Mouse (Mus musculus): ENCODE measurements around the gene Plekha6. TPM values are rescaled to one million over a fixed set of nuclear protein-coding genes. Genes with fewer than 3 reads are reported as not detected.

Gene Plekha6
- polyA plus RNA-seq, 1 experiment = 97.1 TPM

DNA sequence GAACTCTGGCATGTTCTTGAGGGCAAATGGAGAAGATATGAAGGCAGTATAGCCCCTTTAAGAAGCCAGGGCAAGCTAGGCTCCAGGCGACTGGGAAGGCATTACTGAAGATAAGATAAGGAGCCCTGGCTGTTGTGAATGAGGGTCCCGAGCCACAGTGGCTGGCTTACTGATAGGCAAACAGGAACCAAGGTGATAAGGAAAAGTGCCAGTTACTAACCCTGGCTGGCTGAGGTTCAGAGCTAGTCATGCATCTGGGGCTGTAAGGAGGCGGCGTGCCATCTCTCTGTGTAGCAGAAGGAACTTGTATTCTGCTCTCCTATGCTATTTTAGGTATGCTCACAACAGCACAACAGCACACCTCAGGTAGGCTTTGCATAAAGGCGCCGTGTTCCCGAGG, 80.7 kb downstream of the Plekha6 start:
- TF ChIP-seq POLR2A (IDR thresholded peaks at IDR 0.05; ENCODE audit: control insufficient read depth, low read depth, low read length) (no peak), CTCF (IDR thresholded peaks at IDR 0.05; ENCODE audit: control insufficient read depth, insufficient read depth, insufficient replicate concordance, low read depth, low read length) (no peak)
- H3K36me3 ChIP-seq (ENCODE audit: control insufficient read depth, insufficient read depth, low read length) = no peaks in the 10 kb centered on the region
- no peak overlapping the region for H3K4me3 ChIP-seq (ENCODE audit: control insufficient read depth, low read depth, low read length)
- no peaks in the 10 kb centered on the region for H3K27me3 ChIP-seq (ENCODE audit: control insufficient read depth, insufficient read depth, low read length)
- no peaks in the 10 kb centered on the region for H3K4me1 ChIP-seq (ENCODE audit: control insufficient read depth, insufficient read depth, low read length)
- H3K27ac ChIP-seq (ENCODE audit: control insufficient read depth, insufficient read depth, low read depth, low read length) = no peak overlapping the region

DNA sequence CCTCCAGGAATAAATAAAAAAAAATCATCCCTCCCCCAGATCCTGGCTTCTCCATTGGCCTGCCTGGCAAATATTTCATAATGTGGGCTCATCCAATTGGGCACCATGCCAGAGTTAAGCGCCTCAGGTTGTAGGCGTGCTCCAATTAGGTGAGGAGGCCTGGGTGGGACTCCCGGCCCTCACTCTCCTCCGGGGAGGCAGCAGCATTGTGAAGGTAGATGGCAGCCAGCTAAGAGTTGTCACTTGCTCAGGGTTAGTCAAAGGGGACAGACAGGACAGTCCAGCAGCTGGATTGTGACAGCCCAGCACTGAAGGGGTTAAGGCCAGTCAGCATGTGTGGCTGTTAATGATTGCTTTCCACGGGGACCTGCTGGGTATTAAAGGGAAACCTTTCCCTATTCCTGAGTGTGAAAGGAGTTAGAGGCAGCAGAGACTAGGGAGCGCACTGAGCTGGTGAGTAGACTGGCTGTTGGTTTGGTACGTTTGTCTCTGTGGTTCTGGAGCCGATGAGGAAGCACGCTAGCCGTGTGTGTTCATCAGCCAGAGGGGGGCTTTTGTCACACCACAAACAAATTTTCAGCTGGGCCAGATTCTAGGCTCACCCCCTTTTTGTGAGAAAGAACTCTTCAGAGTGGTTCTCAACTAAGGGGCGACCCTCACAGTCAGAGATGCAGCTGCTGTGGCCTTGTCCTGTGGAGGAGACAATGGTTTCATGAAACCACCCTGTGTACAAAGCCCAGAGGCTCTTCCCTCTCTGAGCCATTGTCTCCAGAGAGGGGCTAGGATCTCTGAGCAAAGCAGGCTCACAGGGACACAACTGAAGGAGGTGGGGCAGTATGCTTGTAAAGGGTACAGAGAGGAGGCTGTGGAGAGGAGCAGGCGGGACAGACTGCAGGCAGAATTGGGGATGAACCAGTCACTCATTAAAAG, 81.9 kb downstream of the Plekha6 start:
- TF ChIP-seq POLR2A (IDR thresholded peaks at IDR 0.05; ENCODE audit: control insufficient read depth, low read depth, low read length) (no peak), CTCF (IDR thresholded peaks at IDR 0.05; ENCODE audit: control insufficient read depth, insufficient read depth, insufficient replicate concordance, low read depth, low read length) (no peak)
- no peak overlapping the region for H3K27ac ChIP-seq (ENCODE audit: control insufficient read depth, insufficient read depth, low read depth, low read length)
- H3K4me3 ChIP-seq (ENCODE audit: control insufficient read depth, low read depth, low read length) = no peak overlapping the region

DNA sequence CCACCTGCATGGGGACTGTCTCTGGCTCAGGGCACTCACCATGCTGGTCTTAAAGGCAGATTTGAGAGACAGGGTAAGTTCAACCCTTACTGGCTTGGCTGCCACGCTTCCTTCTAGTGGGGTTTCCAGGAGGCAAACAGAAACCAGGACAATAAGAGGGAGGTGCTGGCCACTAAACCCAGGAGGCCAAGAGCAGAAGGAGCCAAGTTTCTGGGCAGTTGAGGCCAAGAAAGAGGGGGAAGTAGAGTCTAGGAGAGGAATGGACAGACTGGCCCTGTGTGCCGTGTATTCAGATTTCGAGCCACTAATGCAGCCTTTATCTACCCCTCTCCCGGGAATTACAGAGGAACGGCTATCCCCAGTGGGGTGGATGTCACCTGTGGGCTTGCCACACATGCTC, 83.2 kb downstream of the Plekha6 start:
- H3K4me1 ChIP-seq (ENCODE audit: control insufficient read depth, insufficient read depth, low read length) = no peaks in the 10 kb centered on the region
- no peaks in the 10 kb centered on the region for H3K27me3 ChIP-seq (ENCODE audit: control insufficient read depth, insufficient read depth, low read length)
- no peak for TF ChIP-seq POLR2A (IDR thresholded peaks at IDR 0.05; ENCODE audit: control insufficient read depth, low read depth, low read length)
- TF ChIP-seq CTCF (IDR thresholded peaks at IDR 0.05; ENCODE audit: control insufficient read depth, insufficient read depth, insufficient replicate concordance, low read depth, low read length) = no peak
- no peak overlapping the region for H3K27ac ChIP-seq (ENCODE audit: control insufficient read depth, insufficient read depth, low read depth, low read length)
- no peak overlapping the region for H3K4me3 ChIP-seq (ENCODE audit: control insufficient read depth, low read depth, low read length)
- no peaks in the 10 kb centered on the region for H3K36me3 ChIP-seq (ENCODE audit: control insufficient read depth, insufficient read depth, low read length)

More for the DNA sequence above, 81.9 kb downstream of the Plekha6 start:
- H3K27me3 ChIP-seq (ENCODE audit: control insufficient read depth, insufficient read depth, low read length) = no peaks in the 10 kb centered on the region
- H3K36me3 ChIP-seq (ENCODE audit: control insufficient read depth, insufficient read depth, low read length) = no peaks in the 10 kb centered on the region
- H3K4me1 ChIP-seq (ENCODE audit: control insufficient read depth, insufficient read depth, low read length) = no peaks in the 10 kb centered on the region

GRCm38 (mm10) chr1:133250761-133251160, 86.8 kb downstream of the Plekha6 start:
- Histone ChIP-seq H3K36me3 (ENCODE audit: control insufficient read depth, insufficient read depth, low read length) (no peaks in the 10 kb centered on the region), H3K4me1 (ENCODE audit: control insufficient read depth, insufficient read depth, low read length) (peaks cover 2% of the 10 kb centered on the region; the same call in 1 of the 2 replicates), H3K27me3 (ENCODE audit: control insufficient read depth, insufficient read depth, low read length) (no peaks in the 10 kb centered on the region), H3K4me3 (ENCODE audit: control insufficient read depth, low read depth, low read length) (no peak overlapping the region), H3K27ac (ENCODE audit: control insufficient read depth, insufficient read depth, low read depth, low read length) (no peak overlapping the region)
- TF ChIP-seq CTCF (IDR thresholded peaks at IDR 0.05; ENCODE audit: control insufficient read depth, insufficient read depth, insufficient replicate concordance, low read depth, low read length) (no peak), POLR2A (IDR thresholded peaks at IDR 0.05; ENCODE audit: control insufficient read depth, low read depth, low read length) (no peak)

- Histone ChIP-seq H3K4me1 (ENCODE audit: control insufficient read depth, insufficient read depth, low read length) (peaks cover 2% of the 10 kb centered on the region; the same call in 1 of the 2 replicates), H3K27ac (ENCODE audit: control insufficient read depth, insufficient read depth, low read depth, low read length) (no peak overlapping the region), H3K27me3 (ENCODE audit: control insufficient read depth, insufficient read depth, low read length) (no peaks in the 10 kb centered on the region)
Measured at GRCm38 (mm10) chr1:133251625-133252034, 87.6 kb downstream of the Plekha6 start.

GRCm38 (mm10) chr1:133252251-133252650, 88.2 kb downstream of the Plekha6 start:
- H3K27me3 ChIP-seq (ENCODE audit: control insufficient read depth, insufficient read depth, low read length) = no peaks in the 10 kb centered on the region
- no peak for TF ChIP-seq CTCF (IDR thresholded peaks at IDR 0.05; ENCODE audit: control insufficient read depth, insufficient read depth, insufficient replicate concordance, low read depth, low read length)
- no peak for TF ChIP-seq POLR2A (IDR thresholded peaks at IDR 0.05; ENCODE audit: control insufficient read depth, low read depth, low read length)
- H3K27ac ChIP-seq (ENCODE audit: control insufficient read depth, insufficient read depth, low read depth, low read length) = no peak overlapping the region
- H3K4me1 ChIP-seq (ENCODE audit: control insufficient read depth, insufficient read depth, low read length) = peaks cover 2% of the 10 kb centered on the region; the same call in 1 of the 2 replicates
- H3K36me3 ChIP-seq (ENCODE audit: control insufficient read depth, insufficient read depth, low read length) = no peaks in the 10 kb centered on the region
- H3K4me3 ChIP-seq (ENCODE audit: control insufficient read depth, low read depth, low read length) = no peak overlapping the region

More at GRCm38 (mm10) chr1:133251625-133252034, 87.6 kb downstream of the Plekha6 start:
- H3K4me3 ChIP-seq (ENCODE audit: control insufficient read depth, low read depth, low read length) = no peak overlapping the region
- TF ChIP-seq POLR2A (IDR thresholded peaks at IDR 0.05; ENCODE audit: control insufficient read depth, low read depth, low read length) = no peak
- TF ChIP-seq CTCF (IDR thresholded peaks at IDR 0.05; ENCODE audit: control insufficient read depth, insufficient read depth, insufficient replicate concordance, low read depth, low read length) = no peak
- no peaks in the 10 kb centered on the region for H3K36me3 ChIP-seq (ENCODE audit: control insufficient read depth, insufficient read depth, low read length)

DNA sequence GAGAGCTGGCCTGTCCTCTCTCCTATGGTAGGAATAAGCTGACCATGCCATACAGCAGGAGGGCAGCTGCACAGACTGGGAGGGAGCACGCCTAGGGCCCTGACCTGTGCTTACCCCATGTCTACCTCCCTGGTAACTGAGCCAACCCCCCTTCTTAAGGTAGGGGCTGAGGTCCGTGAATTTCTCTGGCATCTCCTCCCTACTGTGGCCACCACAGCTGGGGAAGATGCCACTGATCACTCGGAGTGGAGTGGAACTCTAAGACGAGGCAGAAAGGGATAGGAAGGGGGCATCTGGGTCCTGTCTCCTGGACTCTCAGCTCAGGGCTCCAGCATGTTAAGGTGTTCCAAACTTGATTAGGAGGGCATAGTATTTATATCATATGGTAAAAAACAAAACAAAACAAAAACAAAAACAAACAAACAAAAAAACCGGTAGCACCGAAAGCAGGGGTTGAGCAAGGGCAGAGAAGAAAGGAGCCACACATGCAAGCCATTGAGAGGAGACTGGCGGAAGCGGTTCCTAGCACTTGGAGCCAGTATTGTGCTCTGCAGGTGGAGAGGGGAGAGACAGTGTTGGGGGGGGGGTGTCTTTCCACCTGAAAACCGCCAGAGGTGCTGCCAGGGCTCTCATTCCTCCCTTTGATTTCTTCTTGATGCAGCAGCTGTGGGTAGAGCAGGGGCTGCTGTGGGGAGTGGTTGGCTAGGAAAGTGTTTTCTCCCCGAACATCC, 89.0 kb downstream of the Plekha6 start:
- H3K27me3 ChIP-seq (ENCODE audit: control insufficient read depth, insufficient read depth, low read length) = no peaks in the 10 kb centered on the region
- no peak overlapping the region for H3K4me3 ChIP-seq (ENCODE audit: control insufficient read depth, low read depth, low read length)
- no peak for TF ChIP-seq POLR2A (IDR thresholded peaks at IDR 0.05; ENCODE audit: control insufficient read depth, low read depth, low read length)
- TF ChIP-seq CTCF (IDR thresholded peaks at IDR 0.05; ENCODE audit: control insufficient read depth, insufficient read depth, insufficient replicate concordance, low read depth, low read length) = no peak
- no peak overlapping the region for H3K27ac ChIP-seq (ENCODE audit: control insufficient read depth, insufficient read depth, low read depth, low read length)
- H3K36me3 ChIP-seq (ENCODE audit: control insufficient read depth, insufficient read depth, low read length) = no peaks in the 10 kb centered on the region
- H3K4me1 ChIP-seq (ENCODE audit: control insufficient read depth, insufficient read depth, low read length) = peaks cover 2% of the 10 kb centered on the region; the same call in 1 of the 2 replicates

All from testis, adult 2 months (tissue).